ENCODE assay signal across 23 mouse cellular contexts in genomic region chr14:122424441-122424840, GRCm38 (mm10). TPM values are rescaled to one million over a fixed set of nuclear protein-coding genes. Genes with fewer than 3 reads are reported as not detected.
"Had no signal": no experiment of that assay in that cellular context is flagged by ENCODE, and none has a peak within 500 bp of the region (broad histone marks: within the 10 kb centered on the region; RNA-seq: fewer than 3 reads in every experiment).

No protein-coding gene starts in this region.

- H3K9ac ChIP-seq: limb, embryonic 15.5 days; liver, embryonic 14.5 days; liver, postnatal 0 days; lung, embryonic 15.5 days; midbrain, embryonic 13.5 days; neural tube, embryonic 13.5 days; stomach, embryonic 15.5 days had no signal

- H3K4me2 ChIP-seq: limb, embryonic 15.5 days; liver, embryonic 11.5 days; lung, embryonic 15.5 days; midbrain, embryonic 13.5 days; neural tube, embryonic 13.5 days; stomach, embryonic 15.5 days had no signal

- H3K4me3 ChIP-seq: limb, embryonic 15.5 days; lung, embryonic 15.5 days; megakaryocyte, embryonic 14.5 days; midbrain, embryonic 10.5 days; midbrain, embryonic 13.5 days; neural tube, embryonic 13.5 days; stomach, embryonic 15.5 days had no signal

- H3K9me3 ChIP-seq: limb, embryonic 15.5 days; lung, embryonic 15.5 days; megakaryocyte, embryonic 14.5 days; midbrain, embryonic 10.5 days; midbrain, embryonic 13.5 days; neural tube, embryonic 13.5 days; stomach, embryonic 15.5 days had no signal

- H3K27ac ChIP-seq: limb, embryonic 15.5 days; liver, embryonic 14.5 days; lung, embryonic 15.5 days; midbrain, embryonic 10.5 days; midbrain, embryonic 13.5 days; neural tube, embryonic 13.5 days; stomach, embryonic 15.5 days had no signal

- H3K36me3 ChIP-seq: limb, embryonic 15.5 days; lung, embryonic 15.5 days; midbrain, embryonic 10.5 days; midbrain, embryonic 13.5 days; neural tube, embryonic 13.5 days; stomach, embryonic 15.5 days had no signal

- H3K4me1 ChIP-seq: megakaryocyte, embryonic 14.5 days; stomach, embryonic 15.5 days had no signal

- ATAC-seq: liver, postnatal 0 days; midbrain, embryonic 13.5 days had no signal

- DNase-seq: kidney, adult 18-20 months; kidney, adult 9 months; kidney, postnatal 14 days; kidney, postnatal 4 days; liver, postnatal 0 days; lung, postnatal 10 days; lung, postnatal 36 days; retina, postnatal 1 day; right cerebral cortex, postnatal 25 days; spleen, adult 18-20 months; thymus, postnatal 25 days had no signal

- H3K27me3 ChIP-seq: stomach, embryonic 15.5 days had no signal

RNA-seq across cellular contexts. Expression of gene Gm5089, which starts 26.5 kb away (rescaled TPM):
- total RNA-seq: neutrophil, adult 5-6 weeks had no signal
- polyA plus RNA-seq: kidney, embryonic 16.5 days; liver, embryonic 11.5 days; liver, embryonic 14.5 days; liver, postnatal 0 days; lung, embryonic 15.5 days; stomach, embryonic 15.5 days; thymus, postnatal 0 days had no signal

RNA-seq across cellular contexts. Expression of gene Zic5, which starts 41.0 kb away (rescaled TPM):
- total RNA-seq: neutrophil, adult 5-6 weeks had no signal
- polyA plus RNA-seq: liver, embryonic 14.5 days; liver, postnatal 0 days; lung, embryonic 15.5 days; stomach, embryonic 15.5 days; thymus, postnatal 0 days had no signal

RNA-seq across cellular contexts. Expression of gene Zic2, which starts 50.8 kb away (rescaled TPM):
- total RNA-seq: neutrophil, adult 5-6 weeks had no signal
- polyA plus RNA-seq: kidney, embryonic 16.5 days; liver, embryonic 11.5 days; liver, postnatal 0 days; lung, embryonic 15.5 days; stomach, embryonic 15.5 days; thymus, postnatal 0 days had no signal
